Mouse (Mus musculus) midbrain, embryonic 14.5 days (tissue): ENCODE measurements at regions not wholly inside any gene's neighbourhood (a gene's known extent, or its start where the extent isn't known, plus 50 kb on each side); places are given as distances from the start of the nearest gene placed in this dataset.

Source experiments
- ATAC-seq: fragments of 200-750 bp; cut with Nextera tagmentation; 2 replicates; pipeline ENCODE4 v1.8.0; 2017; ENCODE audit warnings: moderate number of reproducible peaks, moderate library complexity; ENCODE audit not compliant: low FRiP score, low TSS enrichment
- DNase-seq: peaks from one replicate; pipeline ENCODE4 v3.0.0-alpha.2; 2015
- H3K27ac ChIP-seq: fragments of 300-500 bp; sonication (generic); replicated peaks from 2 replicates; pipeline ENCODE4 v1.5.1; 2014; ENCODE audit warnings: mild to moderate bottlenecking, low read depth, low read length, moderate library complexity
- H3K27me3 ChIP-seq: fragments of 300-500 bp; sonication (generic); 2 replicates; pipeline ENCODE4 v1.6.1; 2014; ENCODE audit warnings: low read length, control low read depth, mixed read lengths; ENCODE audit not compliant: control insufficient read depth, insufficient read depth
- H3K36me3 ChIP-seq: fragments of 300-500 bp; sonication (generic); 2 replicates; pipeline ENCODE4 v1.6.1; 2014; ENCODE audit warnings: low read length, control low read depth; ENCODE audit not compliant: control insufficient read depth, insufficient read depth
- H3K4me1 ChIP-seq: fragments of 300-500 bp; sonication (generic); 2 replicates; pipeline ENCODE4 v1.6.1; 2014; ENCODE audit warnings: mild to moderate bottlenecking, antibody characterized with exemption, low read length, control low read depth; ENCODE audit not compliant: control insufficient read depth, insufficient read depth
- H3K4me2 ChIP-seq: fragments of 300-500 bp; sonication (generic); 2 replicates; pipeline ENCODE4 v1.6.1; 2014; ENCODE audit warnings: mild to moderate bottlenecking, low read length, moderate library complexity
- H3K4me3 ChIP-seq: fragments of 300-500 bp; sonication (generic); replicated peaks from 2 replicates; pipeline ENCODE4 v1.5.1; 2014; ENCODE audit warnings: low read depth, low read length
- H3K9ac ChIP-seq: fragments of 300-500 bp; sonication (generic); replicated peaks from 2 replicates; pipeline ENCODE4 v1.6.1; 2014; ENCODE audit warnings: mild to moderate bottlenecking, low read length, moderate library complexity
- H3K9me3 ChIP-seq: fragments of 300-500 bp; sonication (generic); 2 replicates; pipeline ENCODE4 v1.6.1; 2016; ENCODE audit warnings: low read length, control low read depth, mixed read lengths; ENCODE audit not compliant: control insufficient read depth
- WGBS: fragments of 180-500 bp; shearing (Covaris S2); extraction: QIAGEN DNeasy Blood & Tissue Kit; methylation state at CpG from one replicate; pipeline ENCODE4 v1.1.7; 2014; 5-methylcytosine and 5-hydroxymethylcytosine counted together

- DNase-seq, result peak; percentile 59
- H3K9ac ChIP-seq, result no peak overlapping the region; the same call in 1 of the 2 replicates
- WGBS, result 26% methylated on average over 16 of the region's 16 CpGs
- no peaks in the 10 kb centered on the region for H3K36me3 ChIP-seq
- H3K4me2 ChIP-seq, result peak overlapping the region; percentile 42
- 0 out of 2 replicates have a peak, but pooled peaks cover 8% of the 10 kb centered on the region for H3K4me1 ChIP-seq
- ATAC-seq, result peak; percentile 84
- no peaks in the 10 kb centered on the region for H3K27me3 ChIP-seq
- no peak overlapping the region for H3K4me3 ChIP-seq
- H3K9me3 ChIP-seq, result no peaks in the 10 kb centered on the region
- H3K27ac ChIP-seq, result peak overlapping the region; percentile 87
Measured at GRCm38 (mm10) chrX:166661043-166661718, 75.7 kb upstream of the Egfl6 start.

GRCm38 (mm10) chrX:166660715-166661042 is 75.2 kb upstream of the Egfl6 start:
- Histone ChIP-seq H3K4me2 (peak overlapping the region; percentile 42), H3K27me3 (no peaks in the 10 kb centered on the region), H3K9me3 (no peaks in the 10 kb centered on the region), H3K27ac (peak overlapping the region; percentile 87), H3K4me1 (0 out of 2 replicates have a peak, but pooled peaks cover 8% of the 10 kb centered on the region), H3K36me3 (no peaks in the 10 kb centered on the region), H3K9ac (no peak overlapping the region), H3K4me3 (no peak overlapping the region)
- 29% methylated on average over 6 of the region's 6 CpGs for WGBS
- no peak for ATAC-seq
- DNase-seq, result peak; percentile 92

- DNase-seq, result peak; percentile 78
- Histone ChIP-seq H3K4me1 (no peaks in the 10 kb centered on the region), H3K27me3 (no peaks in the 10 kb centered on the region; the same call in 1 of the 2 replicates), H3K4me3 (no peak overlapping the region), H3K9me3 (no peaks in the 10 kb centered on the region), H3K4me2 (no peak overlapping the region), H3K9ac (no peak overlapping the region), H3K27ac (no peak overlapping the region), H3K36me3 (no peaks in the 10 kb centered on the region)
- 65% methylated on average over 3 of the region's 3 CpGs for WGBS
- no peak for ATAC-seq
Measured at GRCm38 (mm10) chrX:166652400-166652799, 66.9 kb upstream of the Egfl6 start.

GRCm38 (mm10) chrX:166645713-166646112 is 60.2 kb upstream of the Egfl6 start:
- Histone ChIP-seq H3K27ac (no peak overlapping the region), H3K4me2 (no peak overlapping the region), H3K9me3 (no peaks in the 10 kb centered on the region), H3K9ac (no peak overlapping the region), H3K27me3 (no peaks in the 10 kb centered on the region), H3K4me1 (no peaks in the 10 kb centered on the region), H3K36me3 (no peaks in the 10 kb centered on the region), H3K4me3 (no peak overlapping the region)
- ATAC-seq (no peak), DNase-seq (no peak)
- WGBS, result 67% methylated on average over 7 of the region's 7 CpGs

GRCm38 (mm10) chrX:166641256-166641655 is 55.7 kb upstream of the Egfl6 start:
- no peaks in the 10 kb centered on the region for H3K9me3 ChIP-seq
- H3K27me3 ChIP-seq, result no peaks in the 10 kb centered on the region
- H3K36me3 ChIP-seq, result no peaks in the 10 kb centered on the region
- DNase-seq, result no peak
- H3K9ac ChIP-seq, result no peak overlapping the region
- no peak overlapping the region for H3K4me2 ChIP-seq
- H3K4me3 ChIP-seq, result no peak overlapping the region
- no peak overlapping the region for H3K27ac ChIP-seq
- WGBS, result 43% methylated on average over 3 of the region's 3 CpGs
- no peak for ATAC-seq
- H3K4me1 ChIP-seq, result no peaks in the 10 kb centered on the region

- H3K27ac ChIP-seq, result no peak overlapping the region
- ATAC-seq (no peak), DNase-seq (no peak)
- no peak overlapping the region for H3K4me2 ChIP-seq
- no peaks in the 10 kb centered on the region for H3K36me3 ChIP-seq
- no peak overlapping the region for H3K4me3 ChIP-seq
- H3K4me1 ChIP-seq, result no peaks in the 10 kb centered on the region
- H3K9me3 ChIP-seq, result no peaks in the 10 kb centered on the region
- H3K9ac ChIP-seq, result no peak overlapping the region
- WGBS, result 76% methylated on average over 1 of the region's 1 CpGs
- no peaks in the 10 kb centered on the region for H3K27me3 ChIP-seq
Measured at GRCm38 (mm10) chrX:166640258-166640657, 54.7 kb upstream of the Egfl6 start.
